Mouse (Mus musculus): ENCODE results near the gene Kdelc1.

Gene Kdelc1

DNA sequence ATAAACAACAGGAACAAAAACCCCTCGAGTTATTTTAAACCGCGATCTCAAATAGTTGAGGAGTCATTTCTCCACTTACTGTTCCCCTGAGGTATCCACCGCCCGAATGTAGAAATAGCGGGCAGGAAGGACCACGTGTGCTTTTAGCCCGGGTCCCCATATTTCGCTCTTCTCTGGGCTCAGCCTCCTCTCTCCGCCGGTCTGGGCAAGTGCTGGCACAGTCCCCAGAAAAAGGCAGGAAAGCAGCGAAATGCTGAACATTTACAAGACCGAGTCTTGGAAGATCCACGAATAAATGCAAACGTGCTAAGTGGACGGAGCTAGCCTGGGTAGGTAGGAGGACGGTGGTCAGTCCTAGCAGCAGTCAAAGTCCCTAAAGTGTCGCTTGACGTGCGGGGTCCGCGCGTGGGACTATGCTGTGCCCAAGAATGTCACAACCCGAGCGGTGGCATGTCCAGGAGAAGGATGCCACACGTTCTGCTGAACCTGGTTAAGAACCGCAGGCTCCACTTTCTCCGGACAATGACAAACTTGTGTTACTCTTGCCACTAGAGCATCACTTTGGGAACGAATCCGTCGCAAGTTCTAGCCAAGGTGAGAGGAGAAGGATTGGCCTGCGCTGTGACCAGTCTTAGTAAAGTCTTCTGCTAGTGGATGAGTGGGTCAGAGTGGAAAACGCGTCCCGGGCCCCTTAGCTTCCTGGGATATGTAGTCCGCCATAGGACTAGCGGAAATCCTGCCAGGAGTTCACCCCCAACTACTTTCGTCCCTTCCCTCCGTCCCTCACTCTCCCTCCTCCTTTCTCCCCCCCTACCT is at the start of gene Kdelc1, which contains the start of gene Bivm:
Kdelc1 (minus strand) TSS at position 570 of the 816 bp plus-strand sequence.
Bivm (plus strand) TSS at position 719 of the 816 bp plus-strand sequence.
- peak; percentile 85 for DNase-seq (ENCODE audit: low read depth)

DNA sequence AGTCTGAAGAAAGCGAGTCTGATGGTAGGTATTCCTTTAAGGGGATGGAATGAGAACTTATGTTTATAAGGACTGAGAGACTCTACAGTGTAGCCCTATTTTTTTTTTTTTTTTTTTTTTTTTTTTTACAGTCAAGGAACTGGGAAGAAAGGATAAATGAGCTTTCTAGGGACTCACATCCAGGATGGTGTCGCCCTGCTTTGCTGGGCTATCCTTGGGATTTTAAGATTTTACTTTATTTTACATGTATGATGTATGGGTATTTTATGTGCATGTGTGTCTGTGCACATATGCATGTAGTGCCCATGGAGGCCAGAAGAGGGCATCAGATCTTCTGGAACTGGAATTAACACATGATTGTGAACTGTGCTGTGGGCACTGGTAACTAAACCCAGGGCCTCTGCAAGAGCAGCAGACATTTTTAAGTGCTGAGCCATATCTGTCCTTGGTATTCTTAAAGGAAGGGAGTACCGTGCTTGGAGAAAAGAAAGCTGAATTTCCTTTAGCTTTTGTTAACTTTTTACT is 49.3 kb upstream of the Kdelc1 start:
- no peak for DNase-seq (ENCODE audit: low read depth)

- no peak for DNase-seq (ENCODE audit: low read depth)
Measured at GRCm38 (mm10) chr1:44162389-44162788, 43.8 kb upstream of the Kdelc1 start.

- DNase-seq (ENCODE audit: low read depth) = no peak
Measured at GRCm38 (mm10) chr1:44161818-44162217, 43.2 kb upstream of the Kdelc1 start.

- DNase-seq (ENCODE audit: low read depth) = no peak
Measured at GRCm38 (mm10) chr1:44158317-44158716, 39.7 kb upstream of the Kdelc1 start.

- peak; percentile 72 for DNase-seq (ENCODE audit: low read depth)
Measured at GRCm38 (mm10) chr1:44155287-44155686, 36.7 kb upstream of the Kdelc1 start.

- peak; percentile 49 for DNase-seq (ENCODE audit: low read depth)
Measured at GRCm38 (mm10) chr1:44148706-44149105, 30.1 kb upstream of the Kdelc1 start.

GRCm38 (mm10) chr1:44147563-44148381 is 29.2 kb upstream of the Kdelc1 start, which contains the start of gene Ercc5:
Ercc5 (plus strand) TSS chr1:44147744.
- peak; percentile 94 for DNase-seq (ENCODE audit: low read depth)

DNA sequence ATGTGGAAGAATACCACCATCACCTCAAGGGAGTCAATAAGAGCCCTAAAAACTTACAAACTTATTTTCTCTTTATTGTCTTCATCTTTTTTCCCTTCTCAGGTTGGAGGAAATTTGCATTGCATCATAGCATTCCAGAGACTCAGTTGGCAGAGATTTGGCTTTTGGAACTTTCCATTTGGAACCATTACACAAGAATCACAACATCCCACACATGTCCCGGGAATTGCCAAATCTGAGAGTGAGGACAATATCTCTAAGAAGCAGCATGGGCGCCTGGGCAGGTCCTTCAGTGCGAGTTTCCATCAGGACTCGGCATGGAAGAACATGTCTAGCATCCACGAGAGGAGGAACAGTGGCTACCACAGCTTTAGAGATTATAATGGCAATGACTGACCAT is 24.1 kb upstream of the Kdelc1 start:
- DNase-seq (ENCODE audit: low read depth) = no peak

- no peak for DNase-seq (ENCODE audit: low read depth)
Measured at GRCm38 (mm10) chr1:44140232-44140631, 21.6 kb upstream of the Kdelc1 start.

DNA sequence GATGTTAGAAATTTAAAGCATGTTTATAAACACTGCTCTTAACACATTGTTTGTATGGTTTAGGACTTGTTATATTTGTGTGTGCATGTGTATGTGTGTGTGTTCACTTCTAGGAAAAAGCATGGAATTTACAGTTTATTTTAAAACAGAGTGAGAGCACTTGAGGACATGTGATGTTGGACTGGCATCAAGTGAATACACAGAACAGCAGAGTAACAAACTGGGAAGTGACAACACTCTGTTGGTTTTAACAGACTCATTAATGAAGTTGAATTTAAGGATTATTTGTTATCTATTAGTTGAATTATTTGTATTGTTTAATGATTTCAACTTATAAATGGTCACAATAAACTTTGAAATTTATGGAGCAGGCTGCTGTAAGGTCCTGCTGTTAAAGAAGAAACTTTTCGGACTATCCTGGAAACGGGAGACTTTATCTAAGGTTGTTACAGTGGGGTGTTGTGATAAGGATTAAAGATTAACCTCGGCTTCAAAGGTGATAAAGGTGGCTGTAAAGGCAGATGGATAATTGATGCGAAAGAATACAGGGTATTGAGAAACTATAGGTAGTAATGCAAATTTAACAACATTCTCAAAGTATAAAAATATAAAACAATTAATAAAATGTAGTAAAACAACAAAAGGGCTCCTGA is 11.4 kb upstream of the Kdelc1 start:
- DNase-seq (ENCODE audit: low read depth) = no peak

DNA sequence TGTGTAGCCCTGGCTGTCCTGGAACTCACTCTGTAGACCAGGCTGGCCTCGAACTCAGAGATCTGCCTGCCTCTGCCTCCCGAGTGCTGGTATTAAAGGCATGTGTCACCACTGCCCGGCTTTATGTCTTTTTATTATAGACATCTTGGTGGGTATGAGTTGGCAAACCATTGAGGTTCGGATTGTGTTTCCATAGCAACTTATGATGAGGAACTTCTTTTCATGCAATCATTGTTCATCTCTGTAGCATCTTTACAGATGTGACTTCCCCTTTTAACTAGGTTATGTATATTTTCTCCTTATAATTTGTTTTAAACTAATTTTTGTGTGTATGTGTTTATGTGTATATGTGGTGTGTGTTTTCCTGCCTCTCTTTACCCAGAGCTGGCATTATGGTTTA is 7.0 kb upstream of the Kdelc1 start:
- no peak for DNase-seq (ENCODE audit: low read depth)

GRCm38 (mm10) chr1:44122256-44122655 is 3.6 kb upstream of the Kdelc1 start:
- peak; percentile 67 for DNase-seq (ENCODE audit: low read depth)

DNA sequence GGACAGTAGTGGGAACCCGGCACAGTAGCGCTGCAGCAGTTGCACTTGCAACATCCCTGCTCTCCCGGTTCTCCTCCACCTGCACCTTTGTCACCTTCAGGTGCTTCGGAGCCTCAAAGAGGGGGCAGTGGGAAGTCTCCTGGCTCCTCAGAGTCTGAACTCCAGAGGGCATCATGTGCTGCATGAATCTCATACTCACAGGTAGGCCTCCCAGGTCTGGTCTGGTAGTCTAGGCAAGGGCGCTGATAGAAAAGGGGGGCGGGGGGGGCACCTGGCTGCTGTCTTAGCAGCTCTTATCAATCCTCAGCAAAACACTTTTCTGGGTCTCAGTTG is 1.4 kb upstream of the Kdelc1 start:
- no peak for DNase-seq (ENCODE audit: low read depth)

DNA sequence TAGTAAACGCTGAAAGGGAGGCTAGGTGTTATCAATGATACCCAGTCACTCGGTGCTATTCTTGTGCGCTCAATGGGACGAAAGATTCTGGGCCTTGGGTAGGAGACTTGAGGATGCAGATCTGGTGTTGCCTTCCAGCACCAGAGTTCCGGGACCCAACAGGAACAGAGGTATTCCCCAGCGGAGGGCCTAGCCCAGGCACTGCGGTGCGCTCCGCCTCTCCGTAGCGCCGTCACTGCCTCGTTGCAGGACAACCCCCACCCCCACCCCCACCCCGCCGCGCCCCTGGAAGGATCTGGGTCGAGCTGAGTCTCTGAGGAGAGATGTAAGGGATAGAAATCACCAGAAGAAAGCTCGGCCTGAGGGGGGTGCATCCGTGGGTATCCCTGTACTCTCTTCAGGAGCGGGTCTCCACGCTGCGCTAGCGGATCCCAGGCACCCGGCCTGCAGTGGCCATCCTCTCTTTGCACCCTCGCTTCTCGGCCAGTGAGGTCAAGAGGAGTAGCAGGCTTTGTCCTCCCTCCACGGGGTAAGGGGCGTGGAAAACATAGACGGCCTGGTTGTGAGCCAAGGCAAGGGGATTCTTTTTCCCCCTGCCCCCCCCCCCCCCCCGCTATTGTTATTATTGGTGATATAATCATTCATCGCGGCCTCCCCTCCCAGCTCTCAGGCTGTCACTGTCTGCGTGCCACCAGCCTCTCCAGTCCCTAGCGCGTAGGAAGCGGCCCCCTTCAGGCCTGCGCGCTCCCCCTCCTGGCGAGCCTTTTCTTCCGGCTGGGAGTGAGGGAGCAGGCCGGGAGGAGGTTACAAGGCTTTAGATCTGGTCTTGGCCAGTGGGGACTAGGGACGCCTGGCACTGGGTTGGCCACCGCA is 829 bp upstream of the Kdelc1 start:
- DNase-seq (ENCODE audit: low read depth) = peak; percentile 76

DNA sequence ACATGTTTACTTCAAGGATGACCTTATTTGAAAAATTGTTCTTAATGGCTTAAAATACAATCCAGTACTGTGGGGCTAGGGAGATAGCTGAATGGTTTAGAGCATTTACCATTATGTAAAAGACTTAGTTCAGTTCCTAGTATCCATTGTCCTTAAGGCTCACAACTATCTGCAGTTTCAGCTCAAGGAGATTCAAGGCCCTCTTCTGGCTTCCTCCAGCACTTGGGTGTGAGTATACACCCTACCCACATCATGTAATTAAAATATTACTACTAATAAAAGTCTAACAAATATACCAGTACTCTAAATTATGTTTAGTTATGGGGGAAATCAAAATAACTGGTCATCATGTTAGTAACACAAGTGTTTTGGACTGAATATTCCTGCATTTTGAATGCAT is 1.0 kb downstream of the Kdelc1 start:
- DNase-seq (ENCODE audit: low read depth) = no peak

- peak; percentile 39 for DNase-seq (ENCODE audit: low read depth)
Measured at GRCm38 (mm10) chr1:44102939-44103338, 15.7 kb downstream of the Kdelc1 start.

GRCm38 (mm10) chr1:44102259-44102717 is 16.3 kb downstream of the Kdelc1 start, which contains the start of gene Tex30:
Tex30 (minus strand) TSS chr1:44102441.
- peak; percentile 96 for DNase-seq (ENCODE audit: low read depth)

GRCm38 (mm10) chr1:44101448-44102225 is 17.0 kb downstream of the Kdelc1 start:
- DNase-seq (ENCODE audit: low read depth) = peak; percentile 87

DNA sequence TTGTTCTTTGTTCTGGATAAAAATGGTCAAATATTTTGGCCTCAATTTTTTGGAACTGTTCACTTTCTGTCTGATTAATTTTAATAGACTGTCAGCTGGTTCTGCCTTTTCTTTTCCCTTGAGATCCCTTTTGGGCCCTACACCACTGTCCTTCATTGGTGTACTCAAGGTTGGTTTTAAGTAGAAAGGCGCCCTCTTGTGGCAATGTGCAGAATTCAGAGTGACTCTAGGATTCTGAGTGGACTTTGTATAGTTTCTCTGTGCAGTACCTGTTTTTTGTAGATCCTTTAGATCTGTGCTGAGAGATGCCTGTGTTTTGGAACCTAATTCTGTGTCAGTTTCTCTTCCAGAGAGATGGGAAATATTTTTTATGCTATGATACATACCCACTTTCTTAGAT is 54.0 kb downstream of the Kdelc1 start:
- peak; percentile 86 for DNase-seq (ENCODE audit: low read depth)
